Mouse (Mus musculus): ENCODE measurements around the gene Sat2. TPM values are rescaled to one million over a fixed set of nuclear protein-coding genes. Genes with fewer than 3 reads are reported as not detected.

Sat2 gene
- polyA plus RNA-seq, 1 experiment from 2014 or later = 17.4 TPM

DNA sequence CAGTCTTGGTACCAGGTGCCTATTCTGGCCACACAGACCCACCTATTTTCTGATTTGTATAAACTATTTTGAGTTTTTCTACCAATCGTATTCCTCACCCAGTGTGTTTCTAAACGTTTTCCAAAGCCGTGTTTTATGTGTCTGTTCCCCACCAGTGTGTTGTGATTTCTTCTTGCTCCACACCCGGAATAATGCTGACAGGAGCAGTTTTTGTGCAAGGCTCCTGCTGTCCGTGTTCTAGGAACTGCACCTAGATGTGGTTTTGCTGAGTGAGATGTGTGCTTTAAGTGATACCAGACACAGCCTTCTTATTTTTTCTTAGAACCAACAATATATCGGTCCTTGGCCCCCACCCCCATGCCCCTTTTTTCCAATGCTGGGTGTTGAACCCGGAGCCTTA is 37.8 kb upstream of the Sat2 start:
- ATAC-seq (ENCODE audit: insufficient number of reproducible peaks, low FRiP score) = no peak
- peaks cover 27% of the 10 kb centered on the region for H3K4me1 ChIP-seq (replicated peaks)
- H3K9ac ChIP-seq = no peak overlapping the region
- no peak overlapping the region for H3K4me2 ChIP-seq
- H3K9me3 ChIP-seq (replicated peaks) = no peaks in the 10 kb centered on the region
- no peak overlapping the region for H3K4me3 ChIP-seq
- no peak overlapping the region for H3K27ac ChIP-seq (ENCODE audit: poor library complexity, severe bottlenecking)
- H3K27me3 ChIP-seq (replicated peaks) = no peaks in the 10 kb centered on the region
- H3K36me3 ChIP-seq = peaks cover 29% of the 10 kb centered on the region
- WGBS = 80% methylated on average over 7 of the region's 7 CpGs

DNA sequence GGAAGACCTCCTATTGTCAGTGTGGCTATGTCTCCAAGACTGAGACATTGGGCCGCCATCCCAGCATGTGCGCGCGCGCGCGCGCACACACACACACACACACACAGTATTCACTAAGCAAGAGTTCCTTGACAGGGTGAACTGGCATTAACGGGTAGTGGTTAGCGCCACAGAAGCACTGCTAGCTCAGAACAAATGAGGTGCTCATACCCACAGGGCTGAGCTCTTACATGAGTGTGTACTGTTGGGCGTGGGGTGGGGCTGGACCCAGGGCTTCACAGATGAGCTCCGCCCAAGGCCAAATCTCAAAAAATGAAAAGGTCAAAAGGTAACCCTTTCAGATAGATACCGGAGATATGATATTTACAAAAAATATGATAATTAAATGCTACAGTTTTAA is 36.9 kb upstream of the Sat2 start:
- peaks cover 27% of the 10 kb centered on the region for H3K4me1 ChIP-seq (replicated peaks)
- H3K9me3 ChIP-seq (replicated peaks) = no peaks in the 10 kb centered on the region
- H3K9ac ChIP-seq = no peak overlapping the region
- no peaks in the 10 kb centered on the region for H3K27me3 ChIP-seq (replicated peaks)
- 91% methylated on average over 13 of the region's 13 CpGs for WGBS
- H3K4me2 ChIP-seq = no peak overlapping the region
- H3K4me3 ChIP-seq = no peak overlapping the region
- ATAC-seq (ENCODE audit: insufficient number of reproducible peaks, low FRiP score) = no peak
- no peak overlapping the region for H3K27ac ChIP-seq (ENCODE audit: poor library complexity, severe bottlenecking)
- peaks cover 38% of the 10 kb centered on the region for H3K36me3 ChIP-seq

DNA sequence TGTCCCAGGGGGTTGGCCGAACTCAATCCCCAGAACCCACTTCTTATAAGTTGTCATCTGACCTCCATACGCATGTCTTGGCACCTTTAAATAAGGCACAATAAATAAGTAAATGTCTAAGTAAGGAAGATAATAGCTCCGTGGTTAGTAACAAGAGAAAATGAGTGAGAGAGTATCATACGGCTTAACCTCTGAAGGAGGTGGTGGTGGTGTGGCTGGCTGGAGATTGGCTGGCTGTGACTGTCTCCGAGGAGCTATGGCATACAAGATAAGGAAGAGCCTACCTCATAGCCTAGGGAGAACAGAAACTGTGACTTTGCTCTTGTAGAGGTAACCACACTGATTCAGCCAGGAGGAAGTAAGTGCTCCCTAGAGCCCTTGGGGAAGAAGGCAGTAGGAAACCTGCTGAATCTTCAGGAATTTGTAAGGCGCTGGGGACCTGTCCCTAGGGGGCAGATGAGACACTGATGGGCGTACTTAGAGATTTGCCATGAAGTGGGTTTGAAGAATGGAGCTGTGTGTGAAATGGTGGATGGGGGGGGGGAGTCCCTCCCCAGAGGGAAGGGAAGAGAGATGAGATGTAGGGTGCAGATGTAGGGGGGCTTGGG is 36.0 kb upstream of the Sat2 start:
- no peaks in the 10 kb centered on the region for H3K27me3 ChIP-seq (replicated peaks)
- peaks cover 27% of the 10 kb centered on the region for H3K4me1 ChIP-seq (replicated peaks)
- peaks cover 47% of the 10 kb centered on the region for H3K36me3 ChIP-seq
- no peak overlapping the region for H3K9ac ChIP-seq
- 59% methylated on average over 7 of the region's 7 CpGs for WGBS
- ATAC-seq (ENCODE audit: insufficient number of reproducible peaks, low FRiP score) = peak; percentile 53; the same call in 1 of the 2 replicates
- H3K4me2 ChIP-seq = no peak overlapping the region
- no peaks in the 10 kb centered on the region for H3K9me3 ChIP-seq (replicated peaks)
- no peak overlapping the region for H3K27ac ChIP-seq (ENCODE audit: poor library complexity, severe bottlenecking)
- no peak overlapping the region for H3K4me3 ChIP-seq

DNA sequence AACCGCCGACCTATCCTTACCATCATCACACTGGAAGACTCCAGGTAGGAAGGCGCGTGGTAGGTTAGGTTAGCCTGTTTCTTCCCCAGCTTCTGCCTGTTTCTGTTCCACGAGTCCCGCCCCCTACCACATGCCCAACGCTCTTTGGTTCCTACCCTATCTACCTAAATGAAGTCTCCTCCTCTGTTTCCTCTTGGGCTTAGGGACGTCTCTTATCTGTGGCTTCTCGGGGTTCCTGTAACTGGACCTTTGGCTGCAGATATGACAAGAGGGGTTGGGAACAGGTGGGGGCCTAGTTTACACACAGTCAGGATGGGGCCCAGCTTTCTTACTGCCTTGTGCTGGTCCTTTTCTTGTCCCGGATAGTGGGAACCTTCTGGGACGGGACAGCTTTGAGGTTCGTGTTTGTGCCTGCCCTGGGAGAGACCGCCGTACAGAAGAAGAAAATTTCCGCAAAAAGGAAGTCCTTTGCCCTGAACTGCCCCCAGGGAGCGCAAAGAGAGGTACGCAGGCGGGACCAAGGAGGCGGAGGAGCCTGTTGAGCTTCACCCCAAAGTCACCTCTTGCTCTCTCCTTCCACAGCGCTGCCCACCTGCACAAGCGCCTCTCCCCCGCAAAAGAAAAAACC is 32.5 kb upstream of the Sat2 start:
- Histone ChIP-seq H3K4me2 (no peak overlapping the region), H3K4me3 (no peak overlapping the region), H3K9me3 (replicated peaks) (no peaks in the 10 kb centered on the region), H3K9ac (no peak overlapping the region), H3K27ac (ENCODE audit: poor library complexity, severe bottlenecking) (no peak overlapping the region), H3K4me1 (replicated peaks) (peaks cover 17% of the 10 kb centered on the region), H3K36me3 (peaks cover 67% of the 10 kb centered on the region), H3K27me3 (replicated peaks) (no peaks in the 10 kb centered on the region)
- 83% methylated on average over 22 of the region's 22 CpGs for WGBS
- ATAC-seq (ENCODE audit: insufficient number of reproducible peaks, low FRiP score) = peak; percentile 21; the same call in 1 of the 2 replicates

DNA sequence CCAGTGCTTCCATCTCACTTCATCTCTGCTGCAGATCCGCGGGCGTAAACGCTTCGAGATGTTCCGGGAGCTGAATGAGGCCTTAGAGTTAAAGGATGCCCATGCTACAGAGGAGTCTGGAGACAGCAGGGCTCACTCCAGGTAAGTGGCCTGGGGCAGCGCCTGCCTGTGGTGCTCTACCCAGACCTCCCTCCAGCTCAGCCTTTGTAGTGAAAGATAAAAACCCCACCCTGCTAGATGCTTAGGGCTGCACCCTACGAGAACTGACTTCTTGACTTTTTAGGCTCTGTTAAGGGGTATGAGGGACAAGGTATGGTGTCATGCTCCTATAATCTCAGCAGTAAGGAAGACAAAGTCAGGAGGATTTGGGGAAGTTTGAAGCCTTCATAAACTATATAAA is 31.2 kb upstream of the Sat2 start:
- 89% methylated on average over 8 of the region's 8 CpGs for WGBS
- no peak overlapping the region for H3K27ac ChIP-seq (ENCODE audit: poor library complexity, severe bottlenecking)
- H3K9ac ChIP-seq = no peak overlapping the region
- no peaks in the 10 kb centered on the region for H3K27me3 ChIP-seq (replicated peaks)
- no peaks in the 10 kb centered on the region for H3K9me3 ChIP-seq (replicated peaks)
- H3K4me3 ChIP-seq = no peak overlapping the region
- H3K36me3 ChIP-seq = peaks cover 67% of the 10 kb centered on the region
- H3K4me1 ChIP-seq (replicated peaks) = peaks cover 6% of the 10 kb centered on the region
- no peak overlapping the region for H3K4me2 ChIP-seq
- ATAC-seq (ENCODE audit: insufficient number of reproducible peaks, low FRiP score) = no peak

DNA sequence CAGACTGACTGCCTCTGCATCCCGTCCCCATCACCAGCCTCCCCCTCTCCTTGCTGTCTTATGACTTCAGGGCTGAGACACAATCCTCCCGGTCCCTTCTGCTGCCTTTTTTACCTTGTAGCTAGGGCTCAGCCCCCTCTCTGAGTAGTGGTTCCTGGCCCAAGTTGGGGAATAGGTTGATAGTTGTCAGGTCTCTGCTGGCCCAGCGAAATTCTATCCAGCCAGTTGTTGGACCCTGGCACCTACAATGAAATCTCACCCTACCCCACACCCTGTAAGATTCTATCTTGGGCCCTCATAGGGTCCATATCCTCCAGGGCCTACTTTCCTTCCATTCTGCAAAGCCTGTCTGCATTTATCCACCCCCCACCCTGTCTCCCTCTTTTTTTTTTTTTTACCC is 30.4 kb upstream of the Sat2 start:
- no peak overlapping the region for H3K4me2 ChIP-seq
- no peaks in the 10 kb centered on the region for H3K9me3 ChIP-seq (replicated peaks)
- H3K27me3 ChIP-seq (replicated peaks) = no peaks in the 10 kb centered on the region
- H3K27ac ChIP-seq (ENCODE audit: poor library complexity, severe bottlenecking) = no peak overlapping the region
- H3K4me3 ChIP-seq = no peak overlapping the region
- WGBS = 85% methylated on average over 3 of the region's 3 CpGs
- no peak for ATAC-seq (ENCODE audit: insufficient number of reproducible peaks, low FRiP score)
- H3K36me3 ChIP-seq = peaks cover 67% of the 10 kb centered on the region
- H3K4me1 ChIP-seq (replicated peaks) = no peaks in the 10 kb centered on the region
- H3K9ac ChIP-seq = no peak overlapping the region

DNA sequence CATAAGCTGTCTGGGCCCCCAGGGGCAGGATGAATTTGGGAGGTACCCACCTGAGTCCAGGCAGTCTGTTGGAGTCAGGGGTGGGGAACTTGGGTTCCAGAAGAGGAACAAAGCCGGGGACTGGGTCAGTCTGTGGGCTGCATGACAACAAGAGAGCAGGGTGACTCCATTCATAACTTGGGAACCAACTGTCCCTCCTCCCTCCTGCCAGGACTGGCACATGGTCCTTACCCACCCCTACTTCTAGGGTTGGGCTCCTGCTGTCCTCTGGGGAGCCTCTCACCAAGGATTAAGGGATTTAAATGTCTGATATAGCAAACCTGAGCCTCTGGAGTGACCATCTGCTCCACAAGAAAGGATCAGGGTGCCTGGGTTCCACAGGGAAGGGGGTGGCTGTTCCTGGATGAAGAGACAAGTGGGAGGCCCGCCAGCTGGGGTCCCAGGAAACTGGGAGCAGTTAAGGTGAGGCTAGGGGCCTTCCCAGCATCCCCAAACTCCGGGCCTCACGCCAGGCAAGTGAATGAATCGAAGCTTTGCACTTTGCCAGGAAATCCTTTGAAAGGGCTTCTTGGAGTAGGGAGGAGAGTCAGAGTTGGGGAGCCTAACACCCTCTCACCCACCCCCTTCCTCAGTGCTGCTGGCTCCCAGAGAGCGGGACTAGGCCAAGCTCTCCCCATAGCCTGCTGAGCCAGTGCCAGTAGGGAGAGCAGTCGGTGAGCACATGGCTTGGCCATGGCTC is 29.8 kb upstream of the Sat2 start:
- Histone ChIP-seq H3K9ac (0 out of 2 replicates have a peak overlapping the region, but pooled peaks have one; percentile 41), H3K4me3 (no peak overlapping the region), H3K36me3 (peaks cover 64% of the 10 kb centered on the region), H3K9me3 (replicated peaks) (no peaks in the 10 kb centered on the region), H3K27ac (ENCODE audit: poor library complexity, severe bottlenecking) (no peak overlapping the region), H3K27me3 (replicated peaks) (no peaks in the 10 kb centered on the region), H3K4me1 (replicated peaks) (no peaks in the 10 kb centered on the region), H3K4me2 (no peak overlapping the region)
- ATAC-seq (ENCODE audit: insufficient number of reproducible peaks, low FRiP score) = no peak
- 74% methylated on average over 7 of the region's 7 CpGs for WGBS

DNA sequence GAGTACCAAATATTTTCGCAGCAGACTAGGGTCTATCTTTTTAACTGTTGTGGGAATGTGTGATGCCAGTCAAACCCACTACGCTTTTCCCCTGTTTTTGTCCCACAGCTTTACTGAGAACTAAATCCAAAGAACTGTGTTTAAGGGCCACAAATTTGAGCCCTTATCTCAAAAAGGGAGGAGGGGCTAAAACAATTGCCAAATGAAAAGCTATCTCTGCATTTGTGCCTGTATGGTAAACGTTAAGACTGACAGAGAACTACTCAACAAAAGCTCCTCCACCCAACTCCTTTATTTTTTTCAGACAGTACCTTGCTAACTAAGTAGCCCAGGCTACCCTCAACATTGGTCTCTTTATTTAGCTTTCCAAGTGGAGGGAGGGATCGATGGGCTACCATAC is 29.0 kb upstream of the Sat2 start:
- Histone ChIP-seq H3K9ac (no peak overlapping the region), H3K36me3 (peaks cover 56% of the 10 kb centered on the region), H3K4me2 (no peak overlapping the region), H3K27me3 (replicated peaks) (no peaks in the 10 kb centered on the region), H3K4me1 (replicated peaks) (no peaks in the 10 kb centered on the region), H3K9me3 (replicated peaks) (no peaks in the 10 kb centered on the region), H3K27ac (ENCODE audit: poor library complexity, severe bottlenecking) (no peak overlapping the region), H3K4me3 (no peak overlapping the region)
- ATAC-seq (ENCODE audit: insufficient number of reproducible peaks, low FRiP score) = no peak
- WGBS = 80% methylated on average over 4 of the region's 4 CpGs

DNA sequence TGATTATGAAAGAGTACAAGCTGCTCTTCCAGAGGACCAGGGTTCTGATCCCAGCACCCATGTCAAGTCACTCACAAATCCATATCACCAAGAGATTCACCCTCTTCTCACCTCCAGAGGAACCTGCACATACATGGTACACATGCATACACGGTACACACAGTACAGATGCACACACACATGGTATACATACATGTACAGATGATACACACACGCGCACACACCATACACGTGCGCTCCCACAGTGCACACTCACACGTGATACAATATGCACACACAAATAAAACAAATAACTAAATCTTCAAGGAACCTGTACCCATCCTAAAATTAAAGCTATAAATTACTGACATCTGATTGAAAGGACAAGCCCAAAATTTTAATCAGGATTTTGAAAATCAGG is 27.0 kb upstream of the Sat2 start:
- Histone ChIP-seq H3K27me3 (replicated peaks) (no peaks in the 10 kb centered on the region), H3K36me3 (peaks cover 36% of the 10 kb centered on the region), H3K27ac (ENCODE audit: poor library complexity, severe bottlenecking) (no peak overlapping the region), H3K9ac (no peak overlapping the region), H3K9me3 (replicated peaks) (no peaks in the 10 kb centered on the region), H3K4me1 (replicated peaks) (peaks cover 8% of the 10 kb centered on the region), H3K4me3 (no peak overlapping the region), H3K4me2 (no peak overlapping the region)
- no peak for ATAC-seq (ENCODE audit: insufficient number of reproducible peaks, low FRiP score)
- WGBS = 94% methylated on average over 6 of the region's 6 CpGs

DNA sequence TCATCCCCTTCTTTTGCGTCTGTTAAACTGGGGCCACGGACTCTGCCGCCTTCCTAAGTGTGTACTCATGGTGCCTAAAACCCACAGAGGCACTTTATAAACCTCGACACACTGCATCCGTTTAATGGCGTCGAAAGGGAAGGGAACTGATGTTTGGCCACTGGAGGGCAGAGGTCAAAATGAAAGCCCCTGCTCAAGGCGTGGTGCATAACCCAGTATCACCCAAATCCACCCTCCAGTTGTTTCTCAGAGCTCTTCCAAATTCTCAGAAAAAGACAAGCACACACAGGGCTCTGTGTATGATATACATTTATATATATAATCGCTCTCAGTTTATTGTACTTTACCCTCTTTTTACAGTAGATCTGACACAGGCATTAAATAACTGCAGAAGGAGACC is 22.4 kb upstream of the Sat2 start:
- Histone ChIP-seq H3K27ac (ENCODE audit: poor library complexity, severe bottlenecking) (peak overlapping the region; percentile 81), H3K9ac (no peak overlapping the region), H3K36me3 (no peaks in the 10 kb centered on the region), H3K4me3 (no peak overlapping the region), H3K4me1 (replicated peaks) (peaks cover 54% of the 10 kb centered on the region), H3K9me3 (replicated peaks) (no peaks in the 10 kb centered on the region), H3K27me3 (replicated peaks) (no peaks in the 10 kb centered on the region), H3K4me2 (peak overlapping the region; percentile 46; the same call in 1 of the 2 replicates)
- 11% methylated on average over 9 of the region's 9 CpGs for WGBS
- no peak; the same call in 1 of the 2 replicates for ATAC-seq (ENCODE audit: insufficient number of reproducible peaks, low FRiP score)

DNA sequence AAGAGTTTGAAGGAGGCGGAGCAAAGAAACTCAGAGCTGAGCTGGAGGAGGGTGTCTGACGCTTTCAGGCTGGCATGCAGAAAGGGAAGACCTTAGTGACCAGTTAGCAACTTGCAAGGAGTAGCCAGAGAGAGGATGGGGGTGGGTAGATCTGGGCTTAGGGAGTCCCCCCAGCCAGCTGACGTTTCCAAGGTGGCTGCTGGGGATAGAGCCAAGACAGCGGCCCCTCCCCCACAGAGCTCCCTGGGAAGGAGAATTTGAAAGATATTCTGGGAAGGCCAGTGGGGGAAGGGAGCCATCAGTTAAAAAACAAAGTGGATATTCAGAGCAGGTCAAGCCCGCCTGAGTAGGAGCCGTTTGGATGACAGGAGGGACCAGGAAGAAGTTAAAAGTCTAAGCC is 21.7 kb upstream of the Sat2 start:
- peak; percentile 56; the same call in 1 of the 2 replicates for ATAC-seq (ENCODE audit: insufficient number of reproducible peaks, low FRiP score)
- H3K4me1 ChIP-seq (replicated peaks) = peaks cover 59% of the 10 kb centered on the region
- H3K36me3 ChIP-seq = no peaks in the 10 kb centered on the region
- H3K4me3 ChIP-seq = 0 out of 2 replicates have a peak overlapping the region, but pooled peaks have one; percentile 2
- H3K27me3 ChIP-seq (replicated peaks) = no peaks in the 10 kb centered on the region
- peak overlapping the region; percentile 46 for H3K4me2 ChIP-seq
- H3K9me3 ChIP-seq (replicated peaks) = no peaks in the 10 kb centered on the region
- WGBS = 3% methylated on average over 6 of the region's 6 CpGs
- H3K9ac ChIP-seq = 0 out of 2 replicates have a peak overlapping the region, but pooled peaks have one; percentile 28
- H3K27ac ChIP-seq (ENCODE audit: poor library complexity, severe bottlenecking) = peak overlapping the region; percentile 81

Data from heart, embryonic 12.5 days (tissue).